Mouse (Mus musculus) kidney, adult 2 months (tissue): ENCODE measurements at regions not wholly inside any gene's neighbourhood (a gene's known extent, or its start where the extent isn't known, plus 50 kb on each side); places are given as distances from the start of the nearest gene placed in this dataset.

Experiments used
- CTCF ChIP-seq: fragments of 200-500 bp; conservative IDR thresholded peaks from 2 replicates; pipeline ENCODE4 v1.5.1; 2011; ENCODE audit warnings: low read depth, mild to moderate bottlenecking, control low read depth, low read length, moderate library complexity, mixed read lengths; ENCODE audit not compliant: insufficient read depth, insufficient read length
- POLR2A ChIP-seq: fragments of 200-500 bp; IDR thresholded peaks from one replicate; pipeline ENCODE4 v1.6.1; 2011; ENCODE audit warnings: low read depth, low read length, control low read depth

DNA sequence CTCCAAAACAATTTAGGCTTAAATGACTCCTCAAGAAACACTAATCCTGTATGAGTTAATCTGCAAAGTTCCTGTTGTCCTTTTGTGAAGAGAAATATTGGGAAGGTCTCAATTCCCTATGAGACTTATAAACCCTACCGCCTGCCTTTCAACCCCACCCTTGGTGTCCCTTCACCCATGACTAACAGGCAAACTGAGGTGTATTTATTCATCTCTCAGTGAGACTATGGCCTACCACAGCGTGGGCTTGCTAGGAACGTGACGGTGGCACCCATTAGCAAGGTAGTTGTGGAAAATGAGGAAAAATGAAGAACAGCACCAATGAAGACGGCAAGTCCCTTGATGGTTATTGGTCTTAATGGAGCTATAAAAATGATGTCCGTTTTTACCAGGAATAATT, 181.0 kb upstream of the Tle1 start:
- TF ChIP-seq CTCF = no peak
- no peak for TF ChIP-seq POLR2A
